Mouse (Mus musculus) liver, embryonic 14.5 days (tissue): ENCODE data around the gene Olfr750. TPM values are rescaled to one million over a fixed set of nuclear protein-coding genes. Genes with fewer than 3 reads are reported as not detected.

Experiments used
- ATAC-seq: fragments of 200-750 bp; cut with Nextera tagmentation; 2 replicates; pipeline ENCODE4 v1.8.0; 2017; ENCODE audit warnings: moderate number of reproducible peaks, mild to moderate bottlenecking, moderate library complexity; ENCODE audit not compliant: insufficient read depth
- DNase-seq, 3 experiments: peaks; one replicate each; pipeline ENCODE4 v3.0.0-alpha.2; 2012 to 2013; ENCODE audit warnings: low read depth in 3 of 3, low spot score in 3 of 3
- H3K27ac ChIP-seq: fragments of 300-500 bp; sonication (generic); 2 replicates; pipeline ENCODE4 v1.5.1; 2014; ENCODE audit warnings: moderate library complexity, mild to moderate bottlenecking, control low read depth, inconsistent platforms
- H3K27me3 ChIP-seq: fragments of 300-500 bp; sonication (generic); 2 replicates; pipeline ENCODE4 v1.6.1; 2014; ENCODE audit warnings: mild to moderate bottlenecking, low read length, moderate library complexity; ENCODE audit not compliant: control insufficient read depth, insufficient read depth
- H3K36me3 ChIP-seq: fragments of 300-500 bp; sonication (generic); replicated peaks from 2 replicates; pipeline ENCODE4 v1.6.1; 2014; ENCODE audit warnings: low read depth; ENCODE audit not compliant: control insufficient read depth, insufficient read depth
- H3K4me1 ChIP-seq, 2 experiments: fragments of 200-500 bp in 1 of 2; fragments of 300-500 bp in 1 of 2; sonication (generic) in 1 of 2; replicated peaks; 2 replicates each; pipeline ENCODE4 v1.6.1; 2012 to 2014; ENCODE audit warnings: antibody characterized with exemption in 1 of 2, inconsistent platforms in 1 of 2, low read length in 1 of 2; ENCODE audit not compliant: control insufficient read depth in 2 of 2, insufficient read depth in 2 of 2
- H3K4me2 ChIP-seq: fragments of 300-500 bp; sonication (generic); 2 replicates; pipeline ENCODE4 v1.6.1; 2014; ENCODE audit warnings: low read depth, mild to moderate bottlenecking, control low read depth, moderate library complexity
- H3K4me3 ChIP-seq, 2 experiments: fragments of 200-500 bp in 1 of 2; fragments of 300-500 bp in 1 of 2; sonication (generic) in 1 of 2; 2 replicates each; pipeline ENCODE4 v1.5.1; 2012 to 2014; ENCODE audit warnings: low read depth in 2 of 2, low read length in 2 of 2, mild to moderate bottlenecking in 2 of 2, control low read depth in 1 of 2, inconsistent platforms in 1 of 2, moderate library complexity in 1 of 2; ENCODE audit not compliant: insufficient read depth in 1 of 2
- H3K9ac ChIP-seq: fragments of 300-500 bp; sonication (generic); replicated peaks from 2 replicates; pipeline ENCODE4 v1.6.1; 2014; ENCODE audit warnings: mild to moderate bottlenecking, control low read depth, moderate library complexity
- H3K9me3 ChIP-seq: fragments of 300-500 bp; sonication (generic); 2 replicates; pipeline ENCODE4 v1.6.1; 2016; ENCODE audit warnings: low read length, mixed read lengths; ENCODE audit not compliant: control insufficient read depth
- CTCF ChIP-seq: IDR thresholded peaks from 2 replicates; pipeline ENCODE4 v1.5.1; 2016; ENCODE audit warnings: antibody characterized with exemption, low read depth, control low read depth
- EP300 ChIP-seq: IDR thresholded peaks from 2 replicates; pipeline ENCODE4 v1.6.1; 2016; ENCODE audit warnings: antibody characterized with exemption, low read depth
- WGBS: fragments of 180-500 bp; shearing (Covaris S2); extraction: QIAGEN DNeasy Blood & Tissue Kit; methylation state at CpG from one replicate; pipeline ENCODE4 v1.1.7; 2014; ENCODE audit not compliant: insufficient replicate concordance; 5-methylcytosine and 5-hydroxymethylcytosine counted together
- polyA plus RNA-seq, 2 experiments: library from polyadenylated mRNA; depleted of rRNA in 1 of 2; stranded (reverse) in 1 of 2; unstranded in 1 of 2; fragments of >200 nt; fragmentation: Nextera tagmentation in 1 of 2; extraction: Ambion mirVana in 1 of 2; gene quantifications; 2 replicates each; pipeline versions ENCODE4 v1.2.1 to v1.2.3; 2012 to 2014

Olfr750 gene
- polyA plus RNA-seq (2012; rRNA removed) (not detected in 2 replicates), polyA plus RNA-seq (2014; fragmentation: Nextera tagmentation; extraction: Ambion mirVana) (not detected in 2 replicates)

- Histone ChIP-seq H3K27ac (no peak within 1 kb of the TSS), H3K36me3 (no peaks in the 10 kb centered on the region), H3K4me3 (no peak within 1 kb of the TSS), H3K4me2 (no peak within 1 kb of the TSS), H3K27me3 (no peaks in the 10 kb centered on the region; the same call in 1 of the 2 replicates), H3K9ac (no peak within 1 kb of the TSS), H3K4me1 (no peaks in the 10 kb centered on the region), H3K9me3 (no peaks in the 10 kb centered on the region)
- ATAC-seq (no peak), DNase-seq (no peak)
- TF ChIP-seq EP300, result no peak
- no peak for TF ChIP-seq CTCF
- 69% methylated on average over 3 of the region's 3 CpGs for WGBS
Measured at GRCm38 (mm10) chr14:51074335-51074734, at the start of gene Olfr750. Gene Olfr750, minus strand, starts transcription at chr14:51074435.

DNA sequence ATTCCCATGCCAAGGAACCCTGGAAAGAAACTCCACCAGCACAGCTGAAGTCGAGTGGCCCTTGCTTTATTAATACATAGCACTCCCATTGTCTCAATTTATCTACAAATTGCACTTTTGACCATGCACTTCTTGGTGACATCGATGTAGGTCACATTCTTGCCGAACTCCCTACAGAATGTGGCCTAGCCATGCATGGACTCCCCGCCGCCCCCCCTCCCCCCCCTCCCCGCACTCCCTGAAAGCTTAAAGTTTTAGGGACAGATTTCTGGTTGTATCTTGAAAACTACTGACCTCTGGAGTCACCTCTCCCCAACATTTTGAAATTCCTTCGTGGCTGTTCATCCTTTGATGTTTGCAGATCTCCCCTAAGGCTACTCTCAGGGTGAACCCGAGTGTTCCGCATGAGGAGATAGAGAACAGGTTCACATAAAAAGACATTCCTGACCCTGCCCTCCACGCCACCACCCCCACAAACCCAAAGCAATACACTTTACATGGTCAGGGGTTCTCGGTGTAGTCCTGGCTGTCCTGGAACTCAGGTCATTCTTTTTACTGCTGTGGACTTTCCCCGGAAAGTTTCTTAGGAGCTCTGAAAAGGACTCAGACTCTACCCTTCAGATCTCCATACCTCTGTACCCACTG, 39.8 kb upstream of the Olfr750 start, which contains the start of gene Eddm3b:
TSS of gene Eddm3b (plus strand) at position 511 of the 645 bp plus-strand sequence.
- DNase-seq (no peak), ATAC-seq (no peak)
- Histone ChIP-seq H3K27me3 (no peaks in the 10 kb centered on the region), H3K27ac (no peak within 1 kb of the TSS), H3K9me3 (no peaks in the 10 kb centered on the region), H3K4me3 (no peak within 1 kb of the TSS), H3K36me3 (no peaks in the 10 kb centered on the region), H3K4me2 (no peak within 1 kb of the TSS), H3K9ac (no peak within 1 kb of the TSS), H3K4me1 (peaks cover 0 to 4% of the 10 kb centered on the region in 2 experiments; a peak in 1 of 4 replicates)
- 64% methylated on average over 12 of the region's 12 CpGs for WGBS
- TF ChIP-seq EP300, result no peak
- TF ChIP-seq CTCF, result no peak

DNA sequence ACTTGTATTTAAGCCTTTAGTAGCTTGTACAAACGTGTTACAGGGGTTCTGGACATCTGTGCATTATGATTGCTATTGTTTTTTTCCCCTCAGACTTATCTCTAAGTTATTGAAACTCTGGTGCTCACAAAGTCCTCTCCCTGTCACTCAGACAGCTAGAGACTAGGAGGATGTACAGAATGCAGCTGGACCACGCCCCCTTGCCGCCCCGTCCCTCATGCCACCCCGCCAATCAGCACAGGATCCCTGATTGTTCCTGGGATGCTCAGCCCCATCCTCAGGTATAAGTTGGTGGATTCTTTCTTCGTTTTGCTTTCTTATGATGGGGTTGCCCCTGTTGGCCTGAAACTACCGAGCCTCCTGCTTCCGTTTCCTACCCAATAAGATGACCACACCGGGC, 39.2 kb upstream of the Olfr750 start:
- Histone ChIP-seq H3K27me3 (no peaks in the 10 kb centered on the region), H3K4me1 (peaks cover 0 to 4% of the 10 kb centered on the region in 2 experiments; a peak in 1 of 4 replicates), H3K36me3 (no peaks in the 10 kb centered on the region), H3K9me3 (no peaks in the 10 kb centered on the region), H3K4me3 (no peak overlapping the region), H3K4me2 (no peak overlapping the region), H3K9ac (no peak overlapping the region), H3K27ac (no peak overlapping the region)
- ATAC-seq (no peak), DNase-seq (no peak)
- TF ChIP-seq CTCF, result no peak
- no peak for TF ChIP-seq EP300
- 49% methylated on average over 9 of the region's 9 CpGs for WGBS

- H3K4me2 ChIP-seq, result no peak overlapping the region
- DNase-seq (no peak), ATAC-seq (no peak)
- H3K9me3 ChIP-seq, result no peaks in the 10 kb centered on the region
- no peaks in the 10 kb centered on the region for H3K36me3 ChIP-seq
- TF ChIP-seq CTCF (no peak), EP300 (no peak)
- WGBS, result 60% methylated on average over 3 of the region's 3 CpGs
- no peak overlapping the region for H3K9ac ChIP-seq
- H3K4me3 ChIP-seq, result no peak overlapping the region
- no peak overlapping the region for H3K27ac ChIP-seq
- no peaks in the 10 kb centered on the region for H3K27me3 ChIP-seq
- H3K4me1 ChIP-seq, result peaks cover 0 to 4% of the 10 kb centered on the region in 2 experiments; a peak in 1 of 4 replicates
Measured at GRCm38 (mm10) chr14:51111966-51112365, 37.7 kb upstream of the Olfr750 start.

- DNase-seq (no peak), ATAC-seq (no peak)
- Histone ChIP-seq H3K9me3 (no peaks in the 10 kb centered on the region), H3K9ac (no peak overlapping the region), H3K4me1 (peaks cover 3 to 8% of the 10 kb centered on the region in 2 experiments; a peak in 3 of 4 replicates), H3K36me3 (no peaks in the 10 kb centered on the region), H3K4me2 (no peak overlapping the region), H3K4me3 (no peak overlapping the region), H3K27ac (no peak overlapping the region), H3K27me3 (no peaks in the 10 kb centered on the region)
- TF ChIP-seq CTCF (no peak), EP300 (no peak)
Measured at GRCm38 (mm10) chr14:51106449-51106967, 32.3 kb upstream of the Olfr750 start.
